Mouse (Mus musculus): ENCODE data around the gene Rdh16. TPM values are rescaled to one million over a fixed set of nuclear protein-coding genes. Genes with fewer than 3 reads are reported as not detected.
A peak's percentile ranks its signal among the peaks of the same experiment; 100 is the strongest.
"Not testable (repeated sequence)": the region's sequence is repeated elsewhere in the genome, so short reads cannot be mapped to it uniquely, and the experiment has no call there.

The Rdh16 gene
- polyA plus RNA-seq, 1 experiment = 0.18 TPM

GRCm38 (mm10) chr10:127776011-127776410 is 24.9 kb upstream of the Rdh16 start, which contains the start of gene Rdh9:
Rdh9 (plus strand) TSS chr10:127776386.
- no peak for TF ChIP-seq CTCF (IDR thresholded peaks at IDR 0.05; ENCODE audit: borderline replicate concordance, insufficient read depth, low read length)
- Histone ChIP-seq H3K4me1 (ENCODE audit: control insufficient read depth, insufficient read depth, low read length) (no peaks in the 10 kb centered on the region), H3K27ac (ENCODE audit: insufficient read depth, low read length) (no peak within 1 kb of the TSS)

GRCm38 (mm10) chr10:127782321-127782720 is 18.6 kb upstream of the Rdh16 start:
- H3K4me3 ChIP-seq (ENCODE audit: insufficient read depth, low read length); H3K4me1 ChIP-seq (ENCODE audit: control insufficient read depth, insufficient read depth, low read length); H3K27ac ChIP-seq (ENCODE audit: insufficient read depth, low read length): not testable (repeated sequence)

More at GRCm38 (mm10) chr10:127776011-127776410, 24.9 kb upstream of the Rdh16 start, which contains the start of gene Rdh9:
- H3K4me3 ChIP-seq (ENCODE audit: insufficient read depth, low read length) = no peak within 1 kb of the TSS

DNA sequence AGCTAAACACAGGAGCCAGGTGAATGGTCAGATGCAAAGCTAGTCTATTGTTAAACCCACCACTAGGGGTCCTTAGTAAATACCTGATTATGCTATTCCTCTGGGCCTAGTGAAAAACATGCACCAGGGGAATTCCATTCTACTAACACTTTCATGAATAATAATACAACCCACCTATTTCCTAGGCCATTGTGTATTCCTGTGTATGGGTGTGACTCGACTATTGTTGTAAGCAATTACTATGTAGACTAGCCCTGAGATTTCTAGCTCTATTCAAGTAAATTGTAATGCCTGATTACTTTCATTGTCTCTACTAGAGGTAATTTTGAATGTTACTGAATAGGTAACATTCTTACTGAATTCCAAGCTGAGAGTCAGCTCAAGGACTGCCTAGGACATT is 15.5 kb upstream of the Rdh16 start:
- not testable (repeated sequence) for H3K4me1 ChIP-seq (ENCODE audit: control insufficient read depth, insufficient read depth, low read length); H3K4me3 ChIP-seq (ENCODE audit: insufficient read depth, low read length); H3K27ac ChIP-seq (ENCODE audit: insufficient read depth, low read length)

DNA sequence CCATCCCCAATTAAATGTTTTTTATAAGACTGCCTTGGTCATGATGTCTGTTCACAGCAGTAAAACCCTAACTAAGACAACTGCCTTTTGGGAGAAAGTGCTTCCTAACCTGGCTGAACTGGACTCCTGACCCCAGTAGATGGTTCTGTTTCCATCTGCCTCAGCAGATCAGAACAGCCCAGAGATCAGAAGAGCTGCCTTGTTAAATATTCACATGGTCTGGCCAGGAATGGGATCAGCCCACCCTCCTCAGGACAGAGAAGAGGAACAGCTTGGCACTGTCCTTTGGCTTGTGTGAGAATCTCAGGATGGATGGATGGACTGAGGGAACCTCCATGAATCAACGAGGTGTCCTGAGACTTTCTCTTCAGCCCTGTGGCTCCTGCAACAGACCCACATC is 1.7 kb upstream of the Rdh16 start:
- Histone ChIP-seq H3K4me3 (ENCODE audit: insufficient read depth, low read length) (no peak overlapping the region), H3K27ac (ENCODE audit: insufficient read depth, low read length) (no peak overlapping the region)
- no peak for TF ChIP-seq CTCF (IDR thresholded peaks at IDR 0.05; ENCODE audit: borderline replicate concordance, insufficient read depth, low read length)
- no peak for TF ChIP-seq POLR2A (IDR thresholded peaks at IDR 0.05; ENCODE audit: low read depth, low read length)

GRCm38 (mm10) chr10:127801612-127802011 is 660 bp downstream of the Rdh16 start:
- Histone ChIP-seq H3K4me3 (ENCODE audit: insufficient read depth, low read length) (no peak overlapping the region), H3K4me1 (ENCODE audit: control insufficient read depth, insufficient read depth, low read length) (no peaks in the 10 kb centered on the region), H3K27ac (ENCODE audit: insufficient read depth, low read length) (no peak overlapping the region)
- TF ChIP-seq CTCF (IDR thresholded peaks at IDR 0.05; ENCODE audit: borderline replicate concordance, insufficient read depth, low read length) = no peak
- TF ChIP-seq POLR2A (IDR thresholded peaks at IDR 0.05; ENCODE audit: low read depth, low read length) = no peak

More for the DNA sequence above, 1.7 kb upstream of the Rdh16 start:
- H3K4me1 ChIP-seq (ENCODE audit: control insufficient read depth, insufficient read depth, low read length) = no peaks in the 10 kb centered on the region

DNA sequence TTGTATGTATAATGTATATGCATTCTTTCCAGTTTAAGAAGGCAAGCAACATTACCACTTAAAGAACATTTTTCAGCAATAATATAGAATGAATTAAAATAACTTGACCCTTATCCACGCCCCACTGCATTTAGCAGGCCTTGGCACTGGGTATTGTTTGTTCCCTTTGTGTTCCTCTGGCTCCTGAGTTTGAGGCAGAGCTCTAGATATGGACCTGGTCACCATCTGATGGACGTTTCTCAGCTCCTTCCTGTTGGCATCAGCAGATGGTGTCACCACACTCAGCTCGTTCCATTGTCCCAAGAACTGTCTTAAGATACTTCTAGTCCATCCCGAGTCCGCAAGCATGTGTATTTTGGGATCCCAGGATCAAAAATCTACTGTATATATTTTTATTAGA is 1.3 kb downstream of the Rdh16 start:
- TF ChIP-seq CTCF (IDR thresholded peaks at IDR 0.05; ENCODE audit: borderline replicate concordance, insufficient read depth, low read length) = no peak
- no peak for TF ChIP-seq POLR2A (IDR thresholded peaks at IDR 0.05; ENCODE audit: low read depth, low read length)
- H3K27ac ChIP-seq (ENCODE audit: insufficient read depth, low read length) = no peak overlapping the region
- H3K4me3 ChIP-seq (ENCODE audit: insufficient read depth, low read length) = no peak overlapping the region
- no peaks in the 10 kb centered on the region for H3K4me1 ChIP-seq (ENCODE audit: control insufficient read depth, insufficient read depth, low read length)

GRCm38 (mm10) chr10:127804416-127804815 is 3.5 kb downstream of the Rdh16 start:
- TF ChIP-seq CTCF (IDR thresholded peaks at IDR 0.05; ENCODE audit: borderline replicate concordance, insufficient read depth, low read length) (no peak), POLR2A (IDR thresholded peaks at IDR 0.05; ENCODE audit: low read depth, low read length) (no peak)
- Histone ChIP-seq H3K4me1 (ENCODE audit: control insufficient read depth, insufficient read depth, low read length) (no peaks in the 10 kb centered on the region), H3K4me3 (ENCODE audit: insufficient read depth, low read length) (no peak overlapping the region), H3K27ac (ENCODE audit: insufficient read depth, low read length) (no peak overlapping the region)

GRCm38 (mm10) chr10:127815888-127816287 is 14.9 kb downstream of the Rdh16 start:
- no peaks in the 10 kb centered on the region for H3K4me1 ChIP-seq (ENCODE audit: control insufficient read depth, insufficient read depth, low read length)
- H3K27ac ChIP-seq (ENCODE audit: insufficient read depth, low read length) = no peak overlapping the region
- no peak overlapping the region for H3K4me3 ChIP-seq (ENCODE audit: insufficient read depth, low read length)
- no peak for TF ChIP-seq CTCF (IDR thresholded peaks at IDR 0.05; ENCODE audit: borderline replicate concordance, insufficient read depth, low read length)
- TF ChIP-seq POLR2A (IDR thresholded peaks at IDR 0.05; ENCODE audit: low read depth, low read length) = no peak

DNA sequence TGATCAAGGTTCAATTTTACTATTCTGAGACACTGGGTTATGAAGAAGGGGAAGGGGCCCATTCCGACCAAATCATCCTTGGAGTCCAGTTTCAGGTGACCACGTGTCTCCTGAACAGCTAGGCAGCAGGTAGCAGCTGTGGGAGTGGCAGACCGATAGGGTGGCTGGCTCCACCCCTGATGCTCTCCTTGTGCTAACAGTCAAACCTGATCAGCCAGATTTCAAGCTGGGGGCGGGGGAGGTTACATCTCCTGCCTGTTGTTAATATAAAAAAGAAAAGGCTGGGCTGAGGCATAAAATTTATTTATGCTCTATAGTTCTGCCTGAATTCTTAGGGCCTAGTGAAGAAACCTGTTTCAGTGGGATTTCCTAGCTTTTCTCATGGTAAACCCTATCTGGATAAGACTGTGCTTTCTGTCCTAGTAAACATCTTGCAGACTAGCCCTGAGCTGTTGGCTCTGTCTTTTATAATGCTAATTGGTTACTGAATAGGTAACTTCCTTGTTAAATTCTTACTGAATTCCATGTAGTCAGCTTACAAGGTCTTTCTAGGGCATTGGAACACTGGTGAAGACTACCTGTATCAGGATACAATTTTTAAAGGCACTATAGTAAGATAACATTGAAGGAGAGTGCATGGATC is 16.4 kb downstream of the Rdh16 start:
- not testable (repeated sequence) for H3K4me3 ChIP-seq (ENCODE audit: insufficient read depth, low read length); H3K27ac ChIP-seq (ENCODE audit: insufficient read depth, low read length); H3K4me1 ChIP-seq (ENCODE audit: control insufficient read depth, insufficient read depth, low read length)

GRCm38 (mm10) chr10:127821806-127822205 is 20.9 kb downstream of the Rdh16 start:
- H3K4me3 ChIP-seq (ENCODE audit: insufficient read depth, low read length); H3K27ac ChIP-seq (ENCODE audit: insufficient read depth, low read length); H3K4me1 ChIP-seq (ENCODE audit: control insufficient read depth, insufficient read depth, low read length): not testable (repeated sequence)

DNA sequence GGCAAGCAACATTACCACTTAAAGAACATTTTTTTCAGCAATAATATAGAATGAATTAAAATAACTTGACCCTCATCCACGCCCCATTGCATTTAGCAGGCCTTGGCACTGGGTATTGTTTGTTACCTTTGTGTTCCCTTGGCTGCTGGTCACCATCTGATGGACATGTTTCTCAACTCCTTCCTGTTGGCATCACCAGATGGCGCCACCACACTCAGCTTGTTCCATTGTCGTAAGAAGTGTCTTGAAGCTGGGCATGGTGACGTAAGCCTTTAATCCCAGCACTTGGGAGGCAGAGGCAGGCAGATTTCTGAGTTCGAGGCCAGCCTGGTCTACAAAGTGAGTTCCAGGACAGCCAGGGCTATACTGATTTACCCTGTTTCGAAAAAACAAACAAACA is 24.4 kb downstream of the Rdh16 start:
- Histone ChIP-seq H3K4me3 (ENCODE audit: insufficient read depth, low read length) (no peak overlapping the region), H3K4me1 (ENCODE audit: control insufficient read depth, insufficient read depth, low read length) (no peaks in the 10 kb centered on the region), H3K27ac (ENCODE audit: insufficient read depth, low read length) (no peak overlapping the region)
- TF ChIP-seq CTCF (IDR thresholded peaks at IDR 0.05; ENCODE audit: borderline replicate concordance, insufficient read depth, low read length) = peak; percentile 62; the same call in 1 of the 2 replicates
- no peak for TF ChIP-seq POLR2A (IDR thresholded peaks at IDR 0.05; ENCODE audit: low read depth, low read length)
